Mouse (Mus musculus): ENCODE measurements at regions not wholly inside any gene's neighbourhood (a gene's known extent, or its start where the extent isn't known, plus 50 kb on each side); places are given as distances from the start of the nearest gene placed in this dataset.

DNA sequence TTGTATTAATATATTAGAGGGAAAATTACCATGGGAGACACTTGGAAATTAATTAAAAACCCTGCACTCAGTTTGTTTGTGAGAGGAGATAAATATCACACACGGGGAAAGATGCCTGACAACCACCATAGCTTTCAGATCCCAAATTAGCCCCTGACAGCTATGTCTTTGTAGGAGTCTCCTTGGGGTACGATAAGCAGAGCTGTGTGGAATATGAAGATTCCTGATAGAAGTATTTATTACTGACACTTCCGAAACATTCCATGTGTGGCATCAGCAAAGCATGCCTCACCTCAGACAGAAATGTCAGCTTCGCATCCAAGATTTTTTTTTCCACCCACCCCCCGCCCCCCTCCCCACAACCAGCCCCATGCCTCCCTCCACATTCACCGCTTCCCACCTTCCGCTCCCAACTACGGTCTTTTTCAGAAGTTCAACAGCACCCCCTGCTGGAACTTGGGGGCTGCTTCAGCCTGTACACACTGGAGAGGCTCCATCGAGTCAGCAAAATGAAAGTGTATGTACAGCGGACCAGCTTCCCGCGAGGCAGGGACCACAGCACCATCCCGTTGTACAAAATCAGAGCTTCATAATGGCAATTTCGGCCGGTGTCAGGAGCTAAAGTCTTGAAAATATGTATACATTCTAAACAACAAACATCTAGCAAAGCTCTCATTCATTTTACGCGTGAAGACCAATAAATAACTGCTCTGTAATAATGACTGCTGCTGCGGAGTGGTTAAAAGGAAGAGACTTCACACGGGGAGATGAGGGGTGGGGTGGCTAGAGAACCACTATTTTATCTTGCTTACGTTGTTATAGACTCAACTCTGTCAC is 66.7 kb downstream of the Rwdd3 start:
- peak; percentile 49 for DNase-seq (ENCODE audit: low spot score)

DNA sequence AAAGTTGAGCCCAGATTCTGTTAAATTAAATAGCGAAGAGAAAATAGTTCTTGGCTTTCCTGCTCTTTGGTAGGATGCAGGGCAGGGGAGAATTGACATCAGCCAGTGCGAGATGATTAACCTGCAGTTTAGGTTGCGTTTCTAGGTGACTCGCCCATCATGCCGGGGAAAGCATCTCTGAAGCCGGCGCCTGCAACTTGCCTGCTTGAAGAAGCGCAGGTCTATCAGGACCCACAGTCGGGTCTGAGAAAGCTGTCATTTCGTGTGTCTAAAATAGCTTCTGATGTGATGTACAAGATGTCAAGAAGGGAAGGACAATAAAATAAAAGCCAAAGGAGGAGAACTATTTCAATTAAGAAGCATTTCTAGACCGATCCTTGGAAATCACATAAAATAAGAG is 68.6 kb downstream of the Rwdd3 start:
- DNase-seq (ENCODE audit: low spot score): no peak

GRCm38 (mm10) chr3:121102120-121102519 is 69.4 kb downstream of the Rwdd3 start:
- no peak for DNase-seq (ENCODE audit: low spot score)

GRCm38 (mm10) chr3:121100211-121100860 is 71.2 kb downstream of the Rwdd3 start:
- DNase-seq (ENCODE audit: low spot score): no peak

GRCm38 (mm10) chr3:121093509-121093908 is 78.0 kb downstream of the Rwdd3 start:
- DNase-seq (ENCODE audit: low spot score): peak; percentile 40

GRCm38 (mm10) chr3:121088724-121089123 is 82.8 kb downstream of the Rwdd3 start:
- DNase-seq (ENCODE audit: low spot score): no peak

- peak; percentile 56 for DNase-seq (ENCODE audit: low spot score)
Measured at GRCm38 (mm10) chr3:121068676-121069075, 102.8 kb downstream of the Rwdd3 start.

DNA sequence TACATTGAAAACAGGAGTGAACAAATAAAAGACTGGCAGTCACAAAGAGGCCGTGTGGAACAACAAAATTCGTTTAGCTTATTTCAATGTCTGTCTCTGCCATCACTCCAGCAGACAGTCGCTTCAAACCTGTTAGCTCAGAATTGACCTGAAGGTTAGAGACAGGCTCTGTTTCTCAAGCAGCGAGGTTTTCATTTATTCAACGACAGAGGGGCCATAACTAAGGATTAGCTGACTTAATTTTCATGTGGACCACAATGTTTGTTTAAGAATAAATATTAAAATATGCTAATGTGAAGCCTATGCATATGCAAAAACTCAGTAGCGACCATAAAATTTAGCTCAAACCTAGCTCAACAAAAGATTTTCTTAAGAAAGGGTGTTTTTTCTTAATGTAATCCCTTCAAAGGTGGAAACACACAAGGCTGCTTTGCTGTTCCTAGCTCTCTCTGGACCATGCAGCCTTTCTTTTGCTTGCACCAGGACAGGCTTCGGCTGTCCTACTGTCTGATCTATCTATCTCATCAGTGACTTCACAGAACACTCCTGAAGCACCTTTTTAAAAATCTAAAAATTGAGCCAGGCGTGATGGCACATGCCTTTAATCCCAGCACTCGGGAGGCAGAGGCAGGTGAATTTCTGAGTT is 135.5 kb downstream of the Rwdd3 start:
- DNase-seq (ENCODE audit: low spot score): no peak

GRCm38 (mm10) chr3:121025546-121026157 is 145.8 kb downstream of the Rwdd3 start:
- no peak for DNase-seq (ENCODE audit: low spot score)

GRCm38 (mm10) chr3:121024810-121025209 is 146.7 kb downstream of the Rwdd3 start:
- DNase-seq (ENCODE audit: low spot score): no peak

- no peak for DNase-seq (ENCODE audit: low spot score)
Measured at GRCm38 (mm10) chr3:121021126-121021848, 150.2 kb downstream of the Rwdd3 start.

DNA sequence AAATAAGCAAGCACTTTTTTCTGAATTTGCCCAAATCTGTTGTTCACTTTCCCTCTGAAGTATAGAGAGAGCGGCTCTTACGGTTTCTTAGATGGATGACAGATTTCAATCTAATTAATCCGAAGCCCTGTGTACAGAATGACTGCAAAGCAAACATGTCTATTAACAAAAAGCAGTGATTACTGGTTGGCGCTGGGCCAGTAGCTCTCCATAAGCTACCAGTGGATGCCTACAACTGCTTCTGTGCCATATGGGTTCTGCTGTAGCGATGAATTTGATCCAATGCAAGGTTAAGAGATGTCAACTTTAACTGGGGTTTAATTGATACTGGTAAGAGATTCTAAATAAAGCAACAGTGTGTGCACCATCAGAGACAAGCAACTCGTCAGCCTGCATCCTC is 162.3 kb downstream of the Rwdd3 start:
- peak; percentile 16 for DNase-seq (ENCODE audit: low spot score)

DNA sequence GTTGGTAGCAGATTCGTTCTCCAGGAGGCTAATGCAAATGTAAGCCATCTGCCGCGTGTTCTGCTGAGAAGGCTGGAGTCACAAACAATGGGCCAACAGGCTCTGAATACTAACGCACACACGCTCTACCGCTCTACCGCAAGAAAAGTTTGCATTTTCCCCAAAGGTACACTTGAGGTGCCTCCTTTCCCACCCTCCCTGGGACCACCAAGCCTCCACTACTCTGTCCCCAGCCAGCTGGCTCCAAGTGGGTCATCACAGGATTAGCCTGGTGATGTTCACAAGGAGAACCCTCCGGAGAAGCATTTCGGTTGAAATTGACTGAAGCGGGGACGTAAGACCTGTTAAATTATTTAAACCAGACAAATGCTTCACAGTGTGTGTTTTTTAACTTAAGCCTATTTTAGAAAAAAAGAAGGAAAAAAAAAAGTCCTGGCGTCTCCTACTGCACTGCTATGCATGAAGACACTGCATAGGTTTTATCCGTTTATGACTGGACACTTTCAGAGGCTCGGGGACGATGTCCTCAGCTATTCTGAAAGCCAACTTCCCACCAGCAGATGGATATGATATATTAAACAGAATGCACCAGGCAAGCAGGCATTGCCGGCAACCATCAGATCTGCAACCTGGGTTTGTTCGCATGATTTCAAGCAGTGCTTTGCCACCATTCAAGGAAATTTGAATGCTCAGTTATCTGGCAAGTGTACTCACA is 187.8 kb downstream of the Rwdd3 start:
- no peak for DNase-seq (ENCODE audit: low spot score)

GRCm38 (mm10) chr3:120982795-120983555 is 188.5 kb downstream of the Rwdd3 start:
- peak; percentile 44 for DNase-seq (ENCODE audit: low spot score)

DNA sequence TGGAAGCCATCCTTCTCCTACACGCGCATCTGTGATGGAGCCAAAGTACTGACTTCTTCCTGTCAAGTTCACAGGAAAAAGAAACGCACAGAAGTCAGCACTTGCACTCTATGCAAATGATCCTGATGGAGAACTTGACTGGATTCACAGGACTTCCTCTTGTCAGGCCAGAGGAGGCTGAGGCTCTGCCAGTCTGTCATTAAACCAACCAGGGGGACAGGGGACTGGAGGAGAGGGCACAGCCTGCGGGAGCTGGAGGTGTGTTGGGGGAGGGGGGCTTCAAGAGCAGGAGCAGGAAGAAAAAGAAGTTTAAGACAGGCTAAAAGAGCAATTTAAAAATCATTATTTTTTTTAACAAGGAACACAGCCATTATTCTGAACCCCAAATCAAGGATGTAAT is 189.3 kb downstream of the Rwdd3 start:
- no peak for DNase-seq (ENCODE audit: low spot score)

DNA sequence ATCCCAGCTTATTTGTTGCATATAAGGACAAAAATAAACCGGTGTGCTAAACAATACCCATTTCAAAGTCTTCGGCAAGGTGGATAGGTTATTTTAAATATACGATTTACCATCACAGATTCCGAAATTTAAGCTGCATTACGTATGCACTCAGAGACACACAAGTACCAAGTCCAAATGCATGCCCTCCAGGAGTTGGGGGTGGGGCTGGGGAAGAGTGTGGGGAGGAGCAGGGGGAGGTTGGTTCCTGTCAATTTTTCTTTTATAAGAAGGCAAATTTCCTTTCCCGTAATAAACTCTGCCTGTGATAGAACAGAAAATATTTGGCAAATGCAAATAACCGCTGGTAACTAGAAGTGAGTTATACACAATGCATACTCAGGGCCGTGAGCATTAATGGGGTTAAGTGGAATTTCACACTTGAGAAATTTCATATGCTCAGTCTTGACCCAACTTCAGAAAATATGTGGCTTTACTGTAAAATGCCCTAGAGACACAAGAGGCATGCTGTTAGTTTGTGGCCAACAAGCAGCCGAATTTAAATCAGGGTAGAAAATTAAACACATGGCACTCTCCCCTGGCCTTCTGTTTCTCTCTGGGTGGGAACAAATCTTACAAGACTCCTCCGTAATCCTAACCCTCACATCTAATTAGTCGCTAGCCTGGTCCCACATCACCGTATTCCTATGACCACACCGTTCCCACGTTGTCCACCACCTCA is 200.6 kb downstream of the Rwdd3 start:
- no peak for DNase-seq (ENCODE audit: low spot score)

GRCm38 (mm10) chr3:120946906-120947305 is 224.6 kb downstream of the Rwdd3 start:
- DNase-seq (ENCODE audit: low spot score): no peak

GRCm38 (mm10) chr3:120934401-120934800 is 237.1 kb downstream of the Rwdd3 start:
- no peak for DNase-seq (ENCODE audit: low spot score)

DNA sequence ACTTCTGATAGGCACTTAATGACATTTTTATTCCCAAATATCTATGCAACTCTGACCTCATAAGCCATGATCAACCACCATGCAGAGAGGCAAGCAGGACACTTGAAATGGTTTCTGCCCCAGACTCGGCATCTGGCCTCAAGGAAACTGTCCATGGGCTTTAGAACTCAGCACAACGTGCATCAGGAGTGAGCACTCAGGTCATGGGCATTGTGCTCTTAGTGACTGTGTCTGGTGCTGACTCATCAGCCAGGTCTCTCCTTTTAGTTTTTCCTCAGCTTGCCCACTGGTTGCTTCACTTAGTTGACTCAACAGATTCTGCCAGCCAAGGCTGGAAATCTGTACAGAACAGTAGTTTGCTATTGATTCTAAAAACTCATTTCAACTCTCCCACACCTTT is 251.1 kb downstream of the Rwdd3 start:
- DNase-seq (ENCODE audit: low spot score): peak; percentile 13

DNA sequence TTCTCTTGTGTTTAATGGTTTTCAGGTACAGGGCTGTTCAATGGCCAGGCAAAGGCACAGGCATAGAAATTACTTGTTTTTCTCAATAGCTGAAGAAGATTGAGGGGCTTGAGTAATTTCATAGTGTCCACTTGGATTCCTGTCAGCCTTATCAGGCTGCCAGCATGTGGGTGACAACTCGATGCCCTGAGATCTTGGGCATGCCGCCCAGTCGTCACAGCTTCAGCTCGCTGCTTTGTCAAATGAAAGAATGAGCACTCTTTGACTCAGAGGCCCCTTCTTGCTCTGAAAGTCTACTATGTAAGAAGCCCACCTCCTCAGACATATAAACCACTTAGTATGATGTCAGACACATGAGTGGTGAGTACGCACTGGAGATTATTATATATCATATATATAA is 272.6 kb downstream of the Rwdd3 start:
- no peak for DNase-seq (ENCODE audit: low spot score)

Measured in MN1 (cell line).